Mouse (Mus musculus) MEL (cell line): ENCODE data around the gene Sorcs1.

Source experiments
- EP300 ChIP-seq, 2 experiments: IDR thresholded peaks; 2 replicates each; pipeline ENCODE4 v1.6.1; 2011; ENCODE audit warnings: improper control_type of control experiment in 2 of 2, low read length in 2 of 2, low read depth in 1 of 2, mild to moderate bottlenecking in 1 of 2
- MXI1 ChIP-seq: IDR thresholded peaks from 2 replicates; pipeline ENCODE4 v1.6.1; 2011; ENCODE audit warnings: mild to moderate bottlenecking, low read depth, low read length, improper control_type of control experiment

DNA sequence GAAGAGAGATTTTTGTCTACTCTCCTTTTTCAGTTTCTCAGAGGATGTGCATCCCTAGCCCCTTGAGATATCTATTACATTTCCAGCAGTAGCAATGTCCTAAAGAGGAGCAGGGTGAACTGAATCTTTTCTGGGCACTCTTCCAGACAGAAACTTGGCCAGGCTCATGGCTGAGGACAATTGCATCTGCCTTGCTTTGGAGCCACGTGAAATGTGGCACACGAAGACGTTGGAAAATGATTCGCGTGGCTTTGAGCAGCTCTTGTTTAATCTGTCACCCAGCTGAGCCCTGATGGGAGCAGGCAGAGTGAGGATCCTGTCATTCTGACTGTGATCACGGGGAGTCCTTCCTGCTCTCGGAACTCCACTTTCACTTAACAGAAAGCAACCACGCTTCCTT, 536.6 kb downstream of the Sorcs1 start:
- TF ChIP-seq EP300 (IDR thresholded peaks at IDR 0.05; ENCODE audit: low read depth in 1 of 2, low read length in 2 of 2) (no peak), MXI1 (no peak)
